Mouse (Mus musculus): ENCODE results near the gene Unc13b.

Unc13b gene

DNA sequence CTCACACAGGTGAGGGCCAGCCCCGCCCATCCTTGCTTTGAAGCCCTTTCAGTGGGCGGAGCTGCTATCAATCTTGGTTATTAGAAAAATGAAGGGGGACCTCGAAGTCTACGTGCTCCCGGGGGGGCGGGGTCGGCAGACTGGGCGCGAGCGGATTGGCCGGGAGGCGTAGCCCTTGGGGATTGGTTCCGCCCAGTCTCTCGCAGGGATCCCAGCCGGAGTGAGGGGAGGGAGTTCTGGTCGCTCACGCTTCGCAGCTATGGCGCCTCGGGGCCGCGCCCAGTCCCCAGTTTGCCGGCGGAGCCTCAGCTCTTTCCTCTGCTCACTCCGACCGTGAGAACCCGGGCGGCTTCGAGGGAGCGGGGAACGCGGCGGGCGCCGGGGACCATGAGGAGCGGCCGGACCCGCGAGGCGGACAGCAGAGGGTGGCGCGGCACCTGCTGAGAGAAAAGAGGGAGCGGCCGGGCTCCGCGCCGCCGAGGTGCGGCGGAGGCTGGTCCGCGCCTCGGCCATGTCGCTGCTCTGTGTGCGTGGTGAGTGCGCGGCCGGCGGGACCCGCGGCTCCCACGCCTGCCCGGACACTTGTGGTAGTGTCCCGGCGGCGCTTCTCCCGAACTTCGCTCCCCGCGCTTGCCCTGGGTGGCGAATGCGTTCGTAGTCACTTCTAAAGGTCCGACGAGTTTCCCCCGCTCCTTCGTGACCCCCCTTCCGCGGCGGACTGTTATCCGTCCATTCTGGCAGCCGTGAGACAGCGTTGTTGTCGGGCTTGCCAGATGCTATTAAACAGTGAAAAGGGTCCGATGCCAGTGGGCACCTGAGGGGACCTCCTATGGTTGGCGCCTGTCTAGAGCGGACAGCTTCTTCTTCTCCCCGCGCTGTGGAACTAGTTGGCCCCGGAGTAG, at the start of gene Unc13b:
TSS of gene Unc13b (plus strand) at position 201 of the 902 bp plus-strand sequence.
- peak; percentile 80 for DNase-seq (ENCODE audit: low spot score)

DNA sequence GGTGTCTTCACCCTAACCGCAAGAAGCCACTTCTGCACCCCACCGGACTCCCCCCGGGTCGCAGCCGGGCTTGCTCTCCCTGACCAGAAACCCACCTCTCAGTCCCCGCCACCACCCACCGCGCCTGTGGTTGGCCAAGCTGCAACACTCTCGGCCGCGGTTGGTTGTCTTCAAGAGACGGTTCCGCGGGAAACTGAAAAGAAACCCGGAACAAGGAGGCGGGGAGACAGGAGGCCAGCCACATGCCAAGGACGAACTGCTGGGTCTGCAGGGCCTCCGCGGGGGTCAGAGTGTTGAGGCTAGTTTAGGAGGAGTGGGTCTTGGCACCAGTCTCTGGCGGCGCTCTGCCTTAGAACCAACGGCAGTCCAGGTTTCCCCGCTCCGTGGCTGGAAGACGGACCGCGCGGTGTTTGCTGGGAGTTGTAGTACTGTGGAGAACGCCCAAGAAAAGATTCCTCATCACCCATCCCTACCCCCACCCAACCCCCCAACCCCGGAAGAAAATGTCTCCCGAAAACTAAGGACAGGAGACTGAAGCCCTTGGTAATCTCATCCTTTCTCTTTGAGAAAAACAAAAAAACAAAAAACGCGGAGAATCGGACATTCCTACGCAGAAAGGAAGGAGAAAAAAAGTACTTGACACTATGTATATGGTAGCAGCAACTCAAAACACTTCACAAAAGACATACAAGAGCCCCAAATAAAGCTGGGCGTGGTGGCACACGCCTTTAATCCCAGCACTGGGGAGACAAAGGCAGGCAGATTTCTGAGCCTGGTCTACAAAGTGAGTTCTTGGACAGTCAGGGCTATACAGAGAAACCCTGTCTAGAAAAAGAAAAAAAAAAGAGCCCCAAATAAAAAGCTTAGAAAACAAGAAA, 48.4 kb upstream of the Unc13b start, which contains the start of gene Fancg:
TSS of gene Fancg (minus strand) at position 346 of the 878 bp plus-strand sequence.
- DNase-seq (ENCODE audit: low spot score), result peak; percentile 60

GRCm38 (mm10) chr4:43012091-43012490, 46.7 kb upstream of the Unc13b start:
- no peak for DNase-seq (ENCODE audit: low spot score)

GRCm38 (mm10) chr4:43018156-43018555, 40.6 kb upstream of the Unc13b start:
- no peak for DNase-seq (ENCODE audit: low spot score)

DNA sequence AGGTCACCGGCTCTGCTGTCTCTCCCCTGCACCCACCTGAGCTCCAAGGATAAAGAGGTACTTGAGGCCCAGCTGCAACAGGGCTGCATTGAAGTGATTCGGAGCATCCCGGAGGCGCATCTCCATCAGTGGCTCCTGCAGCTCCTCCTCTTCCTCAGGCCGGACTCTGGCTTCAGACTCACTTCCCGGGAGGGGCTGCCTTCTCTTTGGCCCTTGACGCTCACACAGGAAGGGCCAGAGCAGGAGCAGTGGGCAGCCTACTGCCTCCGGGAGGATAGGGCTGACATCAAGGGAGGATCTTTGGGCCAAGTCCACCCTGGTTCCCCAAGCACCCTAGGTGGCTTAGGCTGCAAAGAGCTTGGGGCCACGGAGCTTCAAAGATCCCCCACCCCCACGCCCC, 39.6 kb upstream of the Unc13b start:
- no peak for DNase-seq (ENCODE audit: low spot score)

DNA sequence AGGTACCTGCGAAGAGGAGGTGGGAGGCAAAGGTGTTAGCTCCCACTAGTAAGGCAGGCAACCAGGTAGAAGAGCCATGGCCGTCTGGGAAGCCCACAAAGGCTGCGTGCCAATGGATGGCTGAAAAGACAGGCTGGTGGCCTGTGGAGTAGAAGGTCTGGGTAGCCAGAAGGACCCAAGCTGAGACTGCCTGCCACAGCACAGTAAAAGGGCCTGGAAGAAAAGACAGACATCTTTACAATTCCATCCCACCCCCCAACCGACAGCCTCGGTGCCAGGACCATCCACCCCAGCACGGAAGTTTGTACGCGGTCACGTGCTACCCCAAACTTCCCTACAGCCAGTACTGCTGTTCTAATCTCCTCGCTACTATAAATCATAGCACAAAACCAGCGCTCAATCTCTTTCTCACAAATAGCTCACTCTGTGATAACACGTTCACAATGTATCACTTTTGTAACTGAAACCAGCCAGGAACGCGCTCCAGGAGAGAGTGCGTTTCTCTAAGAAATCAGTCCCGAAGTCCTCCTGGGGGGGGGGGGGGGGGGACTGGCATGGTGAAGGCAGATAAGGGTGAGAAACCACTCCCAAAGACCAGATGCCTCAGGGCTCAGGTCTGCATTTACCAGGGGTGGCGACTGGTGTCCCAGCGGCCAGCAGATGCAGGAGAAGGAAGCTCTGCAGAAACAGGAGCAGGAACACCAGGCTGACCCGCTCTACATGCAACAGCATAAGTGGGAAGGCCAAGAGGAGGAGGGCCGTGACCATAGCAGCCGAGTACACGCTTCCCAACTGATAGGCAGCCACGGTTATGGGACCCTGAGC, 38.9 kb upstream of the Unc13b start:
- DNase-seq (ENCODE audit: low spot score), result no peak

GRCm38 (mm10) chr4:43020876-43021275, 37.9 kb upstream of the Unc13b start:
- no peak for DNase-seq (ENCODE audit: low spot score)

DNA sequence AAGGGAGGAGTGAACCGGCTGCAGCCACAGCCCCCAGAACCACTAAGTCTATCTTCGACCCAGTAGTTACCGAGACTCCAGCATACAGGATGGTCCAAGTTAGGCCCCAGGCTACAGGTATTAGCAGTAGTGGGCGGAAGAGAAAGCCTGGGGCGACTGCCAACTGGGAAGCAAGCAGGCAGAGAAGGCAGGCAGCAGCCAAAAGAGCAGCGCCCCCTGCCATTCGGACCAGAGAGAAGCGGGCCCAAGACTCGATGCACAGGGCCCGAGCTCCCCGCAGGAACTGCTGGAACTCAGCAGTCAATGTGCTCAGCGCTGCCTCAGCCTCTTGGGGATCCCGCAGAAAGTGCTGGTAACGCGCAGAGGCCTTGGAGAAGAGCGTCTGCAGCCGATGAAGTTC, 37.4 kb upstream of the Unc13b start:
- no peak for DNase-seq (ENCODE audit: low spot score)

- DNase-seq (ENCODE audit: low spot score), result no peak
These were observed 34.1 kb upstream of the Unc13b start for GRCm38 (mm10) chr4:43024673-43025072.

GRCm38 (mm10) chr4:43025084-43025960, 33.4 kb upstream of the Unc13b start, which contains the start of gene Pigo:
Gene Pigo (minus strand): TSS chr4:43025819.
- peak; percentile 92 for DNase-seq (ENCODE audit: low spot score)

DNA sequence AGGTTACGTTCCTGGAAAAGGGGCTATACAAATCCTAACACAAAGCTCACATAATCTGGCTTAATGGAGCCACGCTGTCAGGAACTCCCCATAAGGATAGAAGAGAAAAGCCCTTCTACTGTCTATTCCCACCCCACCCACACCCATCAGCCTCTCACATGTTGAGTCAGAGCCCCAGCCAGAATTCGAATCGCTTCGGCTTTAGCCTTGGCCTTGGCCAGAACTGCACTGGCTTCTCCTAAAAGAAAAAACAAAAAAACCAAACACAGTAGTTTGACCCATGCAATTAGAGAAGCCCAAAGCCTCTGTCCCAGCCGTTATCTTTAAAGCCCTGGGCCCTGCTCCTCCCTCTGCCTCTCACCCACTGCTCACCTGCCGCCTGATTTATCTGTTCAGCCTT, 29.6 kb upstream of the Unc13b start:
- DNase-seq (ENCODE audit: low spot score), result no peak

GRCm38 (mm10) chr4:43029749-43030148, 29.0 kb upstream of the Unc13b start:
- DNase-seq (ENCODE audit: low spot score), result no peak

DNA sequence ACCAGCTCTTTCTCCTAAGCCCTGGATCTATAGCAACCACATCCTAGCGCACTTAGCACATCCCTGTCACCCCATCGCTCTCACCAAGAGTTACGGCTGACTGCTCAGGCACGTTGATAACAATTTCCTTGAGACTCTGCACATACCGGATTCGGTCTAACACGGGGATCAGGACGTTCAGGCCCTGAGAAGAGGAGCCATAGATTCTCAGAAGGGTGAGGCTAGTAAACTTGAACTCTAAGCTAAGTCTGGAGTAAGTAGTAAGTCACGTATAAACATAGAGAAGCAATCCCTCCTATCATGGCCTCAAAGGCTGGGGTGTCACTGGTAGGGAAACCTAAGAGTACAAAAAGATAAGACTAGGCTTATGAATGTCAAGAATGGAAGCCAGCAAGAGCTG, 28.4 kb upstream of the Unc13b start:
- DNase-seq (ENCODE audit: low spot score), result no peak

DNA sequence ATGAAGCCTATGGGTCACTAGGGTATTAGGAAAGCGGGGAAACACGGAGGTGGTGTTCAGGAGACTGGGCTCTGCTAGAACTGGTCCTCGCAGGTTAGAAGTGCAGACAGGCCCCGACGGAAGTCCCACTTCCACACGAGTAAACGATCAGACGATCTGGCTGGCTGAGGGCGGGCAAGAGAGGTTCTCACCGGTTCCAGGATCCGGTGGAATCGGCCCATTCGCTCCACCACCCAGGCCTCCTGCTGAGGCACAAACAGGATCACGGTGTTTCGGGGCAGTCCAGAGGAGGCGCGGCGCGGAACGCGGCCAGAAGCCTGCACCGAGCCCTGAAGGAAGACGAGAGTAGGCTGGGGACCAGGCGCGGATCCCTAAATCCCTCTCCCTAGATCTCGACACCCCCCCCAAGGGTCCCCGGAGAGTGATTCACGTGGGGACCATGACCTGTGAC, 27.9 kb upstream of the Unc13b start:
- no peak for DNase-seq (ENCODE audit: low spot score)

GRCm38 (mm10) chr4:43031237-43031995, 27.3 kb upstream of the Unc13b start, which contains the start of gene Stoml2:
Gene Stoml2 (minus strand): TSS chr4:43031710.
- DNase-seq (ENCODE audit: low spot score), result peak; percentile 88

DNA sequence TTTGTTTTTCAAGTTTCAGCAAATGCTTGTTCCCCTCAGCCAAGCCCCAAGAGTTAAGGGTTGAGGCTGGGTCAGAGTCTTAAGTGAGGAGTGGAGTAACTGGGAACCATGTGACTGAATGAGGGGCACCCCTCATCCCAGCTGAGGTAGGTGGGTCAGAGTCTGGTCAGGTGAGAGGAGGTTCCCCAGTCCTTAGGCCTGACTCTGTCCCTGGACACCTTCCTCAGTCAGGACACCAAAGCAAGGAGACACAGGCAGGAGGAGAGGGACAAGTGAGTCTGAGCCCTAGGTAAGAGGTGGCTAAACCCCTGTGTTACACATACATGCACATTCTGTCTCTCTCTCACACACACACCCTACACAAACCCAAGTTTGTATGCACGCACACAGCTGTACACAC, 26.3 kb upstream of the Unc13b start:
- DNase-seq (ENCODE audit: low spot score), result no peak

DNA sequence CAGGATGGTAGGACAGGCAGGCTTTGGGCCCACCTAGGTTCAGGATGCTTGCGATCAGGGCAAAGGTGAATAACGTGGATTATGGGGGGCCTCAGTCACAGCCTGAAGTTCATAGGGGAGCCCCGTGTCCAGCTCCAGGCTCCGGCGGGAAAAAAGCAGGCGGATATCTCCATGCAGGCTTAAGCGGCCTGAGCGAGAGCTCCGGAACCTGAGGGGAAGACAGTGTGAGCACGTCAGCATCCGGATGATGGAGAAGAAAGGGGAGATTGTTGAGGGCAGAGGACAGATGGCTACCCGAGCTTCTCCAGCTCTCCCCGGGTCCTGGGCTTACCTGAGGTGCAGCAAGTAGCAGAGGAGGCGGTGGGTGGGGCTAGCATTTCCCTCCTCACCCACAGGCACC, 25.3 kb upstream of the Unc13b start:
- no peak for DNase-seq (ENCODE audit: low spot score)

GRCm38 (mm10) chr4:43035851-43036250, 22.9 kb upstream of the Unc13b start:
- DNase-seq (ENCODE audit: low spot score), result no peak

- no peak for DNase-seq (ENCODE audit: low spot score)
These were observed 22.4 kb upstream of the Unc13b start for GRCm38 (mm10) chr4:43036356-43036755.
